Mouse (Mus musculus): Measurements from ENCODE around the gene Tac4.

DNA sequence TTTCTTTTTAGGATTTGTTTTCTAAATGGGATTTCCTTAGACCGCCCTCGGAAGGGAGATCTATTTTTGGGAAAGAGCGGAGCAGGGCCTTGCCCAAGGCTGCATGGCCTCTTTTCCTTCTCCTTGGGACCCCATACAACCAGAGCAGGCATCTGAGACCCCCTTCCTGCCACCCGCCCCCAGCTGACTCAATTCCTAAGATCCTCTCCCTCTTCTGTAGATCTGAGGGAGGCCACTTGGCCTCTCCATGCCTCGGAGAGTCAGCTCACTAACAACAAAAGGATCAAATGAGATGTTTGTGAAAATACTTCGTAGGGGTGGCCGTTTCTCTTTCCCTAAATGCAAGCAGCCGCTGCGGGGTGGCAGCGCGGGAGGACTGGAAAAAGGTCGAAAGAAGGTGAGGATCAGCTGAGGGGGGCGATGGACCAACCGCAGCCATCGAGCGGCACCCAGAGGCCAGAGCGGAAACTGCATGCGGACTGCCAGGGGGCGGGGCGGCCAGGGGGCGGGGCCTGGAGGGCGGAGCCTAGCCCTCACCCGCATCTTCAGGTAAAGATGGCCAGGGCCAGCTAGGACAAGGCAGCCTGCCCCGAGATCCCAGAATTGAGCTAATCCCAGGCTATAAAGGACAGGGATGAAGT lies 29.5 kb upstream of the Tac4 start:
- TF ChIP-seq SIN3A (IDR thresholded peaks at IDR 0.05; ENCODE audit: low read length) (no peak), POLR2A (IDR thresholded peaks at IDR 0.05; ENCODE audit: low read depth, low read length) (no peak), CTCF (conservative IDR thresholded peaks at IDR 0.05 in 1 of 2, IDR thresholded peaks at IDR 0.05 in 1 of 2; ENCODE audit: low read depth in 2 of 2, low read length in 2 of 2) (peak in 1 of 2 experiments; percentile 90; a peak in 2 of 4 replicates), BHLHE40 (IDR thresholded peaks at IDR 0.05; ENCODE audit: low read depth, low read length) (no peak)
